Mouse (Mus musculus): ENCODE measurements at regions not wholly inside any gene's neighbourhood (a gene's known extent, or its start where the extent isn't known, plus 50 kb on each side); places are given as distances from the start of the nearest gene placed in this dataset.

DNA sequence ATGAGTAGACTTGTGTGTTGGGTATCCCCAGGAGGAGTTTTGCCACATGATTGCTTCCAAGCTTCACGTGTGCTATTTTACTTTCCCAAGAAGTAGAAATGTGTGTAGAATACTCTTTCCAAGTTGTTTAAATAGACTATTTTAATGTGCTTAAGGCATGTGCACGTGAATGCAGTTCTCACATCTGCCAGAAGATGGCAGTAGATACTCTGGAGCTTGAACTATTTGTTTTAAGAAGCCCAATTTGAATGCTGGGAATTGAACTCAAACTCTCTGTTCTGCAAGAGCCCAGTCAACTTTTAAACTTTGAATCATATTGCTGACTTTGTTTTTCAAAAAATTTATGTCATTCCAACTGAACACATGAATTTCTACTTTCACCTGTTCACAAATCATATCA is 431.3 kb upstream of the Reg3g start:
- Histone ChIP-seq H3K27me3 (ENCODE audit: control insufficient read depth, insufficient read depth, low read length) (no peaks in the 10 kb centered on the region), H3K4me2 (replicated peaks; ENCODE audit: low read depth, low read length) (no peak overlapping the region), H3K9me3 (ENCODE audit: control insufficient read depth, low read length) (no peaks in the 10 kb centered on the region), H3K27ac (ENCODE audit: low read depth, low read length) (no peak overlapping the region), H3K36me3 (ENCODE audit: control insufficient read depth, insufficient read depth, low read length) (no peaks in the 10 kb centered on the region), H3K9ac (ENCODE audit: low read depth, low read length) (no peak overlapping the region), H3K4me3 (ENCODE audit: low read length) (no peak overlapping the region), H3K4me1 (ENCODE audit: control insufficient read depth, insufficient read depth, low read length) (no peaks in the 10 kb centered on the region)
- WGBS: 3% methylated on average over 2 of the region's 2 CpGs
- no peak for ATAC-seq (ENCODE audit: low FRiP score, low TSS enrichment)

DNA sequence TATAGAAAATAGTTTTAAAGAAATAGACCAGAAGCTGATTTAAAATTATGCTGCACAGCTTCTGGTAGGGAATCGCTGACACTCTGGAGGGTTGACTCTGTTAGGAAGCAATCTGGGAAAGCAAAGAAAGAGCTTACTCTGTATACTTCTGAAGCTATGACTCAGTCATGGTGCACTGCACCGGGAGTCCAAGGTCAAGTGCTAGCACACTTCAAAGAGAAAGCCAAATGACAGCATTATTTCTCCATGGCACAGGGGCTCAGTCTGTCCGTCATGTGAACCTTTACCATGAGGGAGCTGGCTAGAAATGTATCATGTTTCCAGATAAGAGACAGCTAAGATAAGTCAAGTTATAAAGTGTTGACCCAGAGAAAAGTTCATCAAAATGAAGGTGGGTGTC is 424.1 kb upstream of the Reg3g start:
- ATAC-seq (ENCODE audit: low FRiP score, low TSS enrichment): peak; percentile 80; the same call in 1 of the 2 replicates
- H3K9me3 ChIP-seq (ENCODE audit: control insufficient read depth, low read length): no peaks in the 10 kb centered on the region
- 23% methylated on average over 3 of the region's 3 CpGs for WGBS

DNA sequence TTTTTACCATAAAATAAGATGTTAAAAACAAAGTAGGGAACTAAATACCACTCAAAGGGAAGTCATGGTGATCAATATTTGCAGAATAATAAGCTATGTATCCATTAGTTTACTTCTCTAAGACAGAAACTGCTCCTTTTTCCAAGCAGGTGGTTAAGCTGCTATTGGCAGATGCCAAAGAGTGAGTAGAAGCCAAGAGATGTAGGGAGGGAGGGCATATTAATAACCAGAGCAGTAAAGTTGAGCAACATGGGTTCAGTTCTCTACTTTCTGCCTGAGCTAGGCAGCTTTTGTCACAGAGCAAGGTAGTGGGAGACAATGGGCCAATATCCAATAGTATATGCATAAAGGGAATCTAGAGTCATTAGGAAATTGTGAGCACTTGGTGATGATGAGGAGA is 394.4 kb upstream of the Reg3g start:
- no peaks in the 10 kb centered on the region for H3K36me3 ChIP-seq (ENCODE audit: control insufficient read depth, insufficient read depth, low read length)
- H3K4me1 ChIP-seq (ENCODE audit: control insufficient read depth, insufficient read depth, low read length): no peaks in the 10 kb centered on the region
- no peak overlapping the region for H3K27ac ChIP-seq (ENCODE audit: low read depth, low read length)
- H3K4me3 ChIP-seq (ENCODE audit: low read length): no peak overlapping the region
- H3K27me3 ChIP-seq (ENCODE audit: control insufficient read depth, insufficient read depth, low read length): no peaks in the 10 kb centered on the region
- H3K4me2 ChIP-seq (replicated peaks; ENCODE audit: low read depth, low read length): no peak overlapping the region
- H3K9ac ChIP-seq (ENCODE audit: low read depth, low read length): no peak overlapping the region
- no peaks in the 10 kb centered on the region for H3K9me3 ChIP-seq (ENCODE audit: control insufficient read depth, low read length)
- ATAC-seq (ENCODE audit: low FRiP score, low TSS enrichment): no peak

More for the DNA sequence above, 424.1 kb upstream of the Reg3g start:
- Histone ChIP-seq H3K9ac (ENCODE audit: low read depth, low read length) (no peak overlapping the region), H3K36me3 (ENCODE audit: control insufficient read depth, insufficient read depth, low read length) (no peaks in the 10 kb centered on the region), H3K27me3 (ENCODE audit: control insufficient read depth, insufficient read depth, low read length) (no peaks in the 10 kb centered on the region), H3K4me3 (ENCODE audit: low read length) (no peak overlapping the region), H3K4me2 (replicated peaks; ENCODE audit: low read depth, low read length) (no peak overlapping the region), H3K4me1 (ENCODE audit: control insufficient read depth, insufficient read depth, low read length) (no peaks in the 10 kb centered on the region), H3K27ac (ENCODE audit: low read depth, low read length) (no peak overlapping the region)

DNA sequence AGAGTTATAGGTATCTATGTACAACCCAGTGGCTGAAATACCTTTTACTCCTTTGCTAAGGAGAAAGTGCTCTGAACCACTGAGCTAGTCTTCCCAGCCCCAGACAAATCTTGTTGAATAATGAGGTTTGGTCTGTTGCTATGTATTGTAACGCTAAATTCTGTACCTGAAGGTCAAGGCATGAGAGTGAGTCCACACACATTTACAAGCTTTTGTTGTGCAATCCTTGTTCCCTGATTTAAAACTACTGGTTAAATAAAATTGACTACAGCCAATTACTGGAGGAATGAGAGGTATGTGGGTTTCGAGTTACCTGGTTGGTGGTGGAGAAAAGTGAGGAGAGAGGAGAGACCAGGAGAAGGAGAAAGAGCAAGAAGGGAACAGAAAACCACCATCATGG is 372.6 kb upstream of the Reg3g start:
- no peaks in the 10 kb centered on the region for H3K9me3 ChIP-seq (ENCODE audit: control insufficient read depth, low read length)
- no peak overlapping the region for H3K4me2 ChIP-seq (replicated peaks; ENCODE audit: low read depth, low read length)
- H3K4me1 ChIP-seq (ENCODE audit: control insufficient read depth, insufficient read depth, low read length): no peaks in the 10 kb centered on the region
- no peak for ATAC-seq (ENCODE audit: low FRiP score, low TSS enrichment)
- no peak overlapping the region for H3K9ac ChIP-seq (ENCODE audit: low read depth, low read length)
- H3K36me3 ChIP-seq (ENCODE audit: control insufficient read depth, insufficient read depth, low read length): no peaks in the 10 kb centered on the region
- 56% methylated on average over 2 of the region's 2 CpGs for WGBS
- no peak overlapping the region for H3K27ac ChIP-seq (ENCODE audit: low read depth, low read length)
- no peak overlapping the region for H3K4me3 ChIP-seq (ENCODE audit: low read length)
- no peaks in the 10 kb centered on the region for H3K27me3 ChIP-seq (ENCODE audit: control insufficient read depth, insufficient read depth, low read length)

DNA sequence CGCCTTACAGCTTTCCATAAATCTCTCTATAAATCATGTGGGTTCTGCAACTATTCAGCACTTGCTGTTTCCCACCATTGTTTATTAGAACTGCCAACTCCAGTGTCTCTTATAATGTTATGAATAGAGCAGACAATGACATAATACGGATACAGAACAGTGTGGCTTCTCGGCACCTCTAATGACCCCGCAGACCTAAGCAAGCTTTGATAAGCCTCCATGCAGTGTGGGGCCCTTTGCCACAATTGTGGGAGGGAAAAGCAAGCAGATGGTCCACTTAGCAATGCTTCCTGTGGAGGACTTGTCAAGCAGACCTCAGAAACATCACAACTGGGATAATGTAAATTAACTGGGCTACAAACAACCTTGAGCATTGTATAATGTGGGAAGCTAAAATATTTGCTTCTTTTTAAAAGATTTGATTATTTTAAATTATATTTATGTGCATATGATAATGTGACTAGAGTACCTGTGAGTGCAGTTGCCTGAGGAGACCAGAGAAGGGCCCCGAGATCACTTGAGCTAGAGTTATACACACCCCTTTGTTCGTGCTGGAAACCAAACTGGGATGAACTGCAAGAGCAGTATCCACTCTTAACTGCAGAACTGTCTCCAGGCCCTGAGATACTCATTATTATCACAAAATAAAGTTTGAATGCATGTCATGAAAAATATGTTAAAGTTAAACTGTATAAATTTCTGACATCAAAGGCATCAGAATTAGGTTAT is 357.4 kb upstream of the Reg3g start:
- peak; percentile 78 for ATAC-seq (ENCODE audit: low FRiP score, low TSS enrichment)
- Histone ChIP-seq H3K36me3 (ENCODE audit: control insufficient read depth, insufficient read depth, low read length) (no peaks in the 10 kb centered on the region), H3K4me2 (replicated peaks; ENCODE audit: low read depth, low read length) (no peak overlapping the region), H3K4me3 (ENCODE audit: low read length) (no peak overlapping the region), H3K27ac (ENCODE audit: low read depth, low read length) (no peak overlapping the region), H3K27me3 (ENCODE audit: control insufficient read depth, insufficient read depth, low read length) (no peaks in the 10 kb centered on the region), H3K4me1 (ENCODE audit: control insufficient read depth, insufficient read depth, low read length) (0 out of 2 replicates have a peak, but pooled peaks cover 2% of the 10 kb centered on the region), H3K9ac (ENCODE audit: low read depth, low read length) (no peak overlapping the region), H3K9me3 (ENCODE audit: control insufficient read depth, low read length) (no peaks in the 10 kb centered on the region)
- 41% methylated on average over 6 of the region's 6 CpGs for WGBS

DNA sequence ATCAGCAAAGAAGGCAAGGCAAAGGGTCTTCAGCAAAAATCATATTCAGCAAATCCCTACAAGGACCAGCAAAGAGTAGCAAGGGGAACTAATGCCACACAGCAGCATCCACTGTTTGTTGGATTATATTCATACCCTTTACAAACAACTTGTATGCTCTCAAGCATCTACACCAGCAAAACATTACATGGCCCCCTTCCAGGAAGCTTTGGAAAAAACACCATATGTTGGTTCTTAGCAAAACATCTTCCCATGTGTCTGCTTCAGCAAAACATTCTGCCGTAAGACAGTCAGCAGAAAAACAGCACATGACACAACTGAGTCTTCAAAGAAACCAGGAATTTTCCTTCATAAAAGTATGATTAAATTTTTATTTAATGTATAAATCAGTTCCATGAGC is 352.6 kb upstream of the Reg3g start:
- WGBS: 93% methylated on average over 1 of the region's 1 CpGs
- Histone ChIP-seq H3K9ac (ENCODE audit: low read depth, low read length) (no peak overlapping the region), H3K4me2 (replicated peaks; ENCODE audit: low read depth, low read length) (no peak overlapping the region)

DNA sequence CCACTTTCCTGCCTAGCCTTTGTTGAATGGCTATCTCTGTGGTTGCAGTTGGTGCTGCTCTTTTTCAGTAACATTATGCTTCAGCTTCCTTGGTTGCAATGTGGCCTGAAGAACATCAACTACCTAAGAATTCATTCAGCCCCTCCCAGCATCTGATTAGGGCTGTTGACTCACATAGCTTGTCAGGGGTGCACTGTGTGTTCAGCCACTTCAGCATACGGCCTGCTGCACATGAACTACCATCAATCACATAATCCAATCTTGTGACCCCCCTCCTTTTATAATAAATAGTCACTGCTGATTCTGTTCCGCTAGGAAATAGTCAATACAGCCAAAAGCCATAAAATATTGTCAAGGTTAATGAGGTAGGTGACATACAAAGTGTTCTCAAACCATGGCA is 328.3 kb upstream of the Reg3g start:
- 17% methylated on average over 2 of the region's 2 CpGs for WGBS
- Histone ChIP-seq H3K27me3 (ENCODE audit: control insufficient read depth, insufficient read depth, low read length) (no peaks in the 10 kb centered on the region), H3K27ac (ENCODE audit: low read depth, low read length) (no peak overlapping the region), H3K4me3 (ENCODE audit: low read length) (no peak overlapping the region), H3K9me3 (ENCODE audit: control insufficient read depth, low read length) (no peaks in the 10 kb centered on the region), H3K4me2 (replicated peaks; ENCODE audit: low read depth, low read length) (no peak overlapping the region), H3K9ac (ENCODE audit: low read depth, low read length) (no peak overlapping the region), H3K4me1 (ENCODE audit: control insufficient read depth, insufficient read depth, low read length) (no peaks in the 10 kb centered on the region), H3K36me3 (ENCODE audit: control insufficient read depth, insufficient read depth, low read length) (no peaks in the 10 kb centered on the region)
- ATAC-seq (ENCODE audit: low FRiP score, low TSS enrichment): peak; percentile 82; the same call in 1 of the 2 replicates

More for the DNA sequence above, 352.6 kb upstream of the Reg3g start:
- H3K4me1 ChIP-seq (ENCODE audit: control insufficient read depth, insufficient read depth, low read length): 0 out of 2 replicates have a peak, but pooled peaks cover 2% of the 10 kb centered on the region
- no peak overlapping the region for H3K4me3 ChIP-seq (ENCODE audit: low read length)
- H3K27me3 ChIP-seq (ENCODE audit: control insufficient read depth, insufficient read depth, low read length): no peaks in the 10 kb centered on the region
- H3K9me3 ChIP-seq (ENCODE audit: control insufficient read depth, low read length): 0 out of 2 replicates have a peak, but pooled peaks cover 3% of the 10 kb centered on the region
- no peak overlapping the region for H3K27ac ChIP-seq (ENCODE audit: low read depth, low read length)
- no peaks in the 10 kb centered on the region for H3K36me3 ChIP-seq (ENCODE audit: control insufficient read depth, insufficient read depth, low read length)
- no peak for ATAC-seq (ENCODE audit: low FRiP score, low TSS enrichment)

DNA sequence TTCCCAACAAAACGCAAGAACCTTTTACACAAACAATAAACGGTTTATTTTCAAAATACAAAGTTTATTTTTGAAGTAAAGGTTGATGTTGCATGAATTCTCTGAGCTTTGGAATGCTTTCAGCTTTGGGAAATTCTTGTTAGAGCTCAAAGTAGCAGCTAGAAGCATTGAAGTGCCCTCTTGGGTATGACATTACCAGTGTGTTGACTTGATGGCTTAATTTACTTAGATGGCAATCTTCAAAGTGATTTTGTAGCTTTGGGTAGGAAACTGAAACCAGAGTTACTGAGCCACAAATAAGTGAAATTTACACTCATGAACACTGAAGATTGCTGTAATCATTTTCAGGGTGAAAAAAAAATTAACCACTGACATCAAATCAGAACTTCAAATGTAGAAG is 320.3 kb upstream of the Reg3g start:
- Histone ChIP-seq H3K9ac (ENCODE audit: low read depth, low read length) (no peak overlapping the region), H3K4me1 (ENCODE audit: control insufficient read depth, insufficient read depth, low read length) (no peaks in the 10 kb centered on the region), H3K27ac (ENCODE audit: low read depth, low read length) (no peak overlapping the region), H3K27me3 (ENCODE audit: control insufficient read depth, insufficient read depth, low read length) (no peaks in the 10 kb centered on the region), H3K4me2 (replicated peaks; ENCODE audit: low read depth, low read length) (no peak overlapping the region), H3K36me3 (ENCODE audit: control insufficient read depth, insufficient read depth, low read length) (no peaks in the 10 kb centered on the region), H3K9me3 (ENCODE audit: control insufficient read depth, low read length) (no peaks in the 10 kb centered on the region), H3K4me3 (ENCODE audit: low read length) (no peak overlapping the region)
- 39% methylated on average over 2 of the region's 2 CpGs for WGBS
- peak; percentile 49; the same call in 1 of the 2 replicates for ATAC-seq (ENCODE audit: low FRiP score, low TSS enrichment)

DNA sequence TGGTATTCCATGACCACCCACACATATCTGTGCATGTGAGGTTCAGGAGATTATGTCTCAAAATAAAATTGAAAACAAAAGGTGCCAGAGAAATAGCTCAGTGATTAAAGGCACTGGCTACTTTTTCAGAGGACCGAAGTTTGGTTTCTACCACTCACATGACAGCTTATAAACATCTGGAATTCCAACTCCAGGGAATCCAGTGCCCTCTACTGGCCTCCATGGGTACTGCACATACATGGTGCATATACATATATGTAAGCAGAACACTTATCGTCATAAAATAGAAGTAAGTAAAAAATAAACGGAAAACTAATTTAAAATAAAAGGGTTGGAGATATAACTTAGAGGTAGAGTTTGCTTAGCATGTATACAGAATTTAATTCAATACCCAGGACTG is 288.9 kb upstream of the Reg3g start:
- H3K9ac ChIP-seq (ENCODE audit: low read depth, low read length): no peak overlapping the region
- no peak overlapping the region for H3K4me2 ChIP-seq (replicated peaks; ENCODE audit: low read depth, low read length)
- H3K4me1 ChIP-seq (ENCODE audit: control insufficient read depth, insufficient read depth, low read length): no peaks in the 10 kb centered on the region
- WGBS: 94% methylated on average over 3 of the region's 3 CpGs
- no peaks in the 10 kb centered on the region for H3K9me3 ChIP-seq (ENCODE audit: control insufficient read depth, low read length)
- no peak for ATAC-seq (ENCODE audit: low FRiP score, low TSS enrichment)
- no peaks in the 10 kb centered on the region for H3K27me3 ChIP-seq (ENCODE audit: control insufficient read depth, insufficient read depth, low read length)
- no peak overlapping the region for H3K4me3 ChIP-seq (ENCODE audit: low read length)
- no peaks in the 10 kb centered on the region for H3K36me3 ChIP-seq (ENCODE audit: control insufficient read depth, insufficient read depth, low read length)
- H3K27ac ChIP-seq (ENCODE audit: low read depth, low read length): no peak overlapping the region

Data from kidney, embryonic 14.5 days (tissue).